Mouse (Mus musculus) skeletal muscle tissue, adult 2 months (tissue): ENCODE measurements around the gene AU022252.
A peak's percentile ranks its signal among the peaks of the same experiment; 100 is the strongest.

ENCODE experiments used
- DNase-seq: peaks from one replicate; pipeline ENCODE4 v3.0.0-alpha.2; 2012; ENCODE audit warnings: low read depth, low spot score

The AU022252 gene

DNA sequence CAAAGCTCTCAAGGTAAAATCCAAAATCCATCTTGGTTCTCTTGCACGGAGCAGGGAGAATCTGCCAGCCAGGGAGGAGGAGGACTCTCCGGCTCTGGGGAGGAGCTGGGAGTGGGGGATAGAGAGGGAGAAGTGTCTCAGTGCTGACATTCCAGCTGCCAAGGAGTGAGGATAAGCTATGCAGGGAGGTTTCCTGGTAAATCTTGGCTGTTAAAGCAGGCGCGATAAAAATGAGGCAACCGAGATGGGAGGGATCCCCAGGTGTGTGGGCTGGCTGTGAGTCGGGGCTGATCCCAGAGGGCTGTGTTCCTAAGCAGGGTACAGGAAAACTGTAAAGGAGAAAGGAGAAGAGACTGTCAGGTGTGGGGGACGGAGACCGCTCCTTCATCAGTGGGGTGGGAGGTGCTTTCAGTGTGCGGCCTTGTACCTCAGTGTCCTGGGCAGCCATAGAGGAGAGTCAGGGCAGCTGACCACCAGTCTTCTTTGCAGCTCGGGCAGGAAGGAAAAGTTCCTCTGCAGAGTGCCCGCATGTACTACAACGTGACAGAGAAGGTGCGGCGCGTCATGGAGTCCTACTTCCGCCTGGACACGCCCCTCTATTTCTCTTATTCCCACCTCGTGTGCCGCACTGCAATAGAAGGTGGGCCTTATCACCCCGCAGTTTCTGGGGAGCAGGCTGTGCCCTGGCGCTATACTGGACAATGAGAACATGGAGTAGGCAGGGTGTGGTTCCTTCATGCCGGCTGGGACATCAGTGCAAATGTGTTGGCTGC lies 12.1 kb upstream of the AU022252 start:
- DNase-seq = no peak

GRCm38 (mm10) chr4:119242571-119242970 lies 10.1 kb upstream of the AU022252 start:
- DNase-seq = no peak

- DNase-seq = no peak
These were observed 9.2 kb upstream of the AU022252 start for GRCm38 (mm10) chr4:119241664-119242063.

GRCm38 (mm10) chr4:119239181-119239682 lies 6.7 kb upstream of the AU022252 start:
- DNase-seq = peak; percentile 65

GRCm38 (mm10) chr4:119238661-119239060 lies 6.1 kb upstream of the AU022252 start:
- no peak for DNase-seq

- DNase-seq = no peak
These were observed 1.8 kb upstream of the AU022252 start for GRCm38 (mm10) chr4:119234348-119234747.

- peak; percentile 42 for DNase-seq
These were observed 867 bp upstream of the AU022252 start for GRCm38 (mm10) chr4:119233256-119233901.

- DNase-seq = no peak
These were observed 5.8 kb downstream of the AU022252 start for GRCm38 (mm10) chr4:119226751-119227150.

DNA sequence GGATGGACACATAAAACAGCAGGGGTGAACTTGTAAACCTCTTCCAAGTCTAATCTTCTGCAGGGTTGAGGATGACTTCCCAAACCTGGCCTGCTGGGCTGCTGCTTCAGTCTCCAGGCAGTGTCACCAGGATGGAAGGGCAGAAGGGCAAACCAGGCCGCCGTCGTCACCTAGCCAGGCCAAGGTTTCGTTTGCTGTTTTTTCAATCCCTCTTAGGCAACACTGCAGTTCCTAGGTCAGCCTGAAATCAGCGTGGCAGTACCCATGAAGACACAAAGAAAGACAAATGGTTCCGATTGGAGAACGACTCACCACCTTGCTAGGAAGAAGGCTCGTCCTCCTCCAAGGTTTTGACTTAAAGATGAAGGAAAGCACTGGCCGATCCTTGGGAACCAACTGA lies 6.8 kb downstream of the AU022252 start:
- DNase-seq = no peak

- DNase-seq = no peak
These were observed 8.0 kb downstream of the AU022252 start for GRCm38 (mm10) chr4:119224534-119224933.

DNA sequence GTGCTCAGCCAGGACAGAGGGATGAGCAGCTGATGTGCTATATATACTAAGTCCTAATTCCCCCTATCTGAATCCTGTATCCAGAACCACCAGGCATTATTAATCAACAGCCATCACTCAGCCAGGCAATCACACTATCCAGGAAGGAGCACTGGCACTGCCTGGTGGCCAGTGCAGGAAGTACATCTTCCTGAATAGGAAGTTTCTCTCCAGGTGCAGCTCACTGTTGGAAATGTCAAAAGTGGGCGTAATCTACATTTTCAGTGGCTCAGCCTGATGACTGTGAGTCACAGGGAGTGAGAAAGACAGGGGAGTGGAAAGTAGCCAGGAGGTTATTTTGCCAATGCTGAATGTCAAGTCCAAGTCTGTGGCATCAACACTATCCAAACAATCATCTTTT lies 8.8 kb downstream of the AU022252 start:
- DNase-seq = no peak

GRCm38 (mm10) chr4:119218169-119218568 lies 14.3 kb downstream of the AU022252 start, which contains the start of gene Tmem269:
Gene Tmem269, minus strand, starts transcription at chr4:119218217.
- DNase-seq = no peak

GRCm38 (mm10) chr4:119216667-119217066 lies 15.8 kb downstream of the AU022252 start:
- no peak for DNase-seq

DNA sequence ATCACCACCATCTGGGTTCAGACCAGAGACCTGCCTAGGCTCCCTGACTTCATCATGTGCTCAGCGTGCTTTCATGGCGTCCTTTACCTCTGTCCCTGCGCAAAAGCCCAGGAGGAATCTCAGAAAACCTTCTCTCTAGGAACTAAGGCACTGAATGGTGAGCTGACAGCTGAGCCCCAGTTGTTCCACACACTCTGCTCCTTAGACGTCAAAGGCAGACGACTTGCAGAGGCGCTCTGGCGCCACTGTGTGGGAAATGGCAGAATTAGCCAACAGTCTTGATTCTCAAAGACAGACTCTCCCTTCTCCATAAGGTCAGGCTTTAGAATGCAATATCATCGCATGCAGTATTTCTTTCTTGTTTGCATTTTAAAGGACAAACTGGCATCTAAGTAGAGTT lies 27.8 kb downstream of the AU022252 start:
- peak; percentile 52 for DNase-seq

- DNase-seq = no peak
These were observed 34.4 kb downstream of the AU022252 start for GRCm38 (mm10) chr4:119198105-119198504.

GRCm38 (mm10) chr4:119195582-119196320 lies 36.8 kb downstream of the AU022252 start:
- DNase-seq = no peak

GRCm38 (mm10) chr4:119194909-119195581 lies 37.5 kb downstream of the AU022252 start, which contains the start of gene Svbp:
Gene Svbp, plus strand, starts transcription at chr4:119195306.
- peak; percentile 83 for DNase-seq

DNA sequence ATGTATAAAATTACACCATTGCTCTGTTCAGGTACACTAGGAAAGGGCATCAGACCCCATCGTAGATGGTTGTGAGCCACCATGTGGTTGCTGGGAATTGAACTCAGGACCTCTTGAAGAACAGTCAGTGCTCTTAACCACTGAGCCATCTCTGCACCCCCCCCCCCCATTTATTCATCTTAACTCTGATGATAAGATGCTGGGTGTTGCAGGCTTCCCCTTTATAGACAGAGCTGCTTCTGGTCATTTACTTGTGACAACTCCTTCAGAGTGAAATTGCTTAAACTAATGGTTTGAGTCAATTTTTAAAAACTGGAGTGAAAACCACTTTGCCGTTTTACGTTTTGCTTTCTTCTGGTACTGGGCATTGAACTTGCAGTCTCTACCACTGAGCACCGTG lies 39.8 kb downstream of the AU022252 start:
- DNase-seq = no peak

DNA sequence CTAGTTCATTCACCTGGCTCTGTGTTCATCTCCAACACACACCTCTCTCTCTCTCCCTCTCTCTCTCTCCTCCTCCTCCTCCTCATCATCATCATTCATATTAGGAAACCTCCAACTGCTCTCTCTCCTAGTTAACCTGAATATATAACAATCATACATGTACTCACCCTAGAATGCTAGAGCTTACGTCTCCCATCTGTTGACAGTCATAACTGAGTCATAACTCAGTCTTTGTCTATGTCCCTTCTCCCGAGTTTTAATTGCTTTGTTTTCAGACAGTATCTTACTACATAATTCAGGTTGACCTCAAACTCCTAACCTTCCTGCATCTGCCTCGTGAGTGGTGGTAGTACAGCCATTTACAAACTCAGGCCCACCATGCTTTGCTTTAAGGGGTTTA lies 41.2 kb downstream of the AU022252 start:
- no peak for DNase-seq

DNA sequence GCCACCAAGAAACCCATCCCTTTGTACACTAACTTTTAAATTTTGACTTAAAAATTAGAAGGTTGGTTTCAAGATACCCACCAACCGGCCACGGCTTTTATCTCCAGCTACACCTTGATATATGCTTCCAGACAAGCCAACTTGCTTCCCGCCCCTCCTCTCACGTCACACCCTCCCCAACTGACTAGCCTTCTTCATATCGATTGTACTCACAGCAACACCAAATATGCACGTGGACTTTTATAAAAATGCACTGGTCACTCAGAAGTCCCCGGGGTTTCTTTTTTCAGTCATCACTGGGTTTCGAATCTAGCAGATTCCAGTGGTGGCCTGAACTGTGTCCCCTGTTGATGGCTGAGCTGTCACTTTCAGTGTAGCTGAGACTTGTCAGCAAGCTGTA lies 41.9 kb downstream of the AU022252 start:
- no peak for DNase-seq

DNA sequence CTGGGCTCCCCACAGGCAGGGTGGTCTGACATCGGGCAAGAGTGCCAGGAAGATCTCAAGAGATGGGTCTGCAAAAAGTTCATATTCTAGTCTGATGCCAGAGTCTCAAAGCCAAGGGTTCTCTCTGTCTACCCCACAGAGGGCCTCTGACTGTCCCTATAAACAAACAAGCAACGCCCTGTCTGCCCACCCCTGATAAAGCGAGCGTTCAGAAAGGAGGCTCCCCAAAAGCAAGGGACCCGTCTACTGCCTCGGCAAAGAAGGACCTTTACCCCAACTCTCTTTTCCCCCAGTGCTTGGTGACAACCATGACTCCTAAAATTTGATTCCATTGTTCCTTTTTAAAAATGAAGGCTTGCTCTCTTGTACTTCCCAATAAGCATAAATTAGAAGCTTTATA lies 42.6 kb downstream of the AU022252 start, which contains the start of gene Ermap:
Gene Ermap, minus strand, starts transcription at position 148 of the 400 bp plus-strand sequence.
- no peak for DNase-seq
